Mouse (Mus musculus) T-helper 17 cell (primary cell): Measurements from ENCODE around the gene Rnf183.

Experiments used
- in situ Hi-C, 2 experiments: fragments of 300-600 bp; cut with MboI, MseI; formaldehyde crosslinking; loops; 1 replicate in 1 of 2; 2 replicates in 1 of 2; pipeline ENCODE4 v1.15.1; 2025; ENCODE audit warnings: high pct_unique_total_duplicates in 2 of 2

The Rnf183 gene

GRCm38 (mm10) chr4:62384159-62384558, 50.9 kb downstream of the Rnf183 start:
- in situ Hi-C loops = no loop called here

- in situ Hi-C loops = no loop called here
Observed at GRCm38 (mm10) chr4:62383752-62384151, 51.3 kb downstream of the Rnf183 start.

GRCm38 (mm10) chr4:62383207-62383606, 51.8 kb downstream of the Rnf183 start:
- in situ Hi-C loops = no loop called here

- in situ Hi-C loops = no loop called here
Observed at GRCm38 (mm10) chr4:62379724-62380381, 55.2 kb downstream of the Rnf183 start.
